Mouse (Mus musculus) liver (tissue): ENCODE results near the gene Esr1.
"Not testable (repeated sequence)": the region's sequence is repeated elsewhere in the genome, so short reads cannot be mapped to it uniquely, and the experiment has no call there.

ENCODE experiments used
- DNase-seq: peaks from one replicate; pipeline ENCODE4 v3.0.0-alpha.2; 2020; ENCODE audit warnings: mixed read lengths

Gene Esr1

DNA sequence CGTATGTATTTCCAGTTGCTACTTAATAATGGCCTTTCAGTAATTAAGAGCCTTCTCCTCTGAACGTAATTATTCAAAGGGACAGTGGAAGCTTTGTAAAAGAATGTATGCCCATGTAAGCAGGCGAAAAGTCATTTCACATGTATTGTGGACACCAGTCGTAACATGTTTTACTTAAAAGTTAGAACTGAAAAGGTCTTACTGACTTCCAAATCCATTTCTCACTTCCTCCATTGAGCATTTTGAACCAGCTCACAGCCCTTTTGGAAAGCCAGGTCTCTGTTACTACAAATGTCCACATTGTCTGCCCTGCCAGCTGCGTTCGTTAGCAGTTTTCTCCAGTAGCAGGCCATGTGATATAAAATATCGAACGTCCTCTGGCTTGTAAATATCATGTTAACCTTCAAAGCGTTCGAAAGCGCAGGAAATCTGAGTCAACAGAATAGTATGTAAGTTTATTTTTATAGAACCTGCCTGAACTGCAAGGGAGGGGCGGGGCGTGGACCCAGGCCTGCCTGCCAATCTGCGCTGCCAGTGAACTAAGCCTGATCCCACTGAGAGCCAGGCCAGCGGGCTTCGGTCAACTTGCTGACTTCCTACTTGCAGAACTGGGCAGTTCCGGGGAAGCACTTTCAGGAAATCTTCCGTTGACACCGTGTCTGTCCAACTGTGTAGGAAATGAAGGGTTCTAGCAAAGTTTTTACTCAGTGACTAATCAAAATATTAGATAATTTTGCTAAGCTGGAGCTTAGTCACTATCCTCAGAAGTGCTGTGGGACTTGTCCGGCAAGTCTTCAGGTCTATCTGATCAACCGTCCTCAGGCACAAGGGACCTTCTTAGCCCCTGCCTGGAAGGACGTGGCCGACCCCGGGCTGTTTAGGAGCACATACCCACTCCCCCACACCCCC lies 9.5 kb downstream of the Esr1 start:
- no peak for DNase-seq

DNA sequence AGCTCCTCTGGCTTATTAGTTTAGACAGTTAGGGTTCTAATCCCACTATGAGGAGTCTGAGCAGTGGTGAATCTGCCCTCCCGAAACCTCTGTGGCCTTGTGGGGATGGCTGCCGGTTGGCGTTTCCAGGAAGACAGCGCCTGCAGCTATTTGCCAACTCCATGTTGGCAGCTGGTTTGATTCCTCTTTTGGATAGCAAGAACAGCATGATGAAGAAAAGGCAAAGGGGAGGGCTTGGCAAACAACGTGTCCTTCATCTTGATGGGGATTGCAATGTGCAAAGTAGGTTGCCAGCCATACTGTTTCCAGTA lies 10.1 kb downstream of the Esr1 start:
- DNase-seq: no peak

DNA sequence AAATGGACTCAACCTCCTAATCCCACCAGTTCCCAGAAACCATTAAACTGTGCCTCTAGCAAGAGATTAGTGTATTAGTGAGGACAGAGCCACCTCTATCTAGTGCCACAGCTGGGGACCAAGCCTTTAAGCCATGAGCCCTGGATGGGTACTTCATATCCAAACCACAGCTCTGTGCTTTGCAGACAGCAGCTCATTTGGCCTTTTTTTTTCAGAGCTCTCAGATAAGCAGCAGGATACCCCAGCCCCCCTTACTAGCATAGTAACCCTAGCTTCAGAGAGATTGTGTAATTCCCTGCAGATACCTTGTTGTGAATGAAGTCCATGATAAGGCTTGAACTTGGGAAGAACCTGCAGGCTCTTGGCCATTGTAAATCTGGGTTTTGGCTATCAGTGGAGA lies 11.9 kb downstream of the Esr1 start:
- no peak for DNase-seq

DNA sequence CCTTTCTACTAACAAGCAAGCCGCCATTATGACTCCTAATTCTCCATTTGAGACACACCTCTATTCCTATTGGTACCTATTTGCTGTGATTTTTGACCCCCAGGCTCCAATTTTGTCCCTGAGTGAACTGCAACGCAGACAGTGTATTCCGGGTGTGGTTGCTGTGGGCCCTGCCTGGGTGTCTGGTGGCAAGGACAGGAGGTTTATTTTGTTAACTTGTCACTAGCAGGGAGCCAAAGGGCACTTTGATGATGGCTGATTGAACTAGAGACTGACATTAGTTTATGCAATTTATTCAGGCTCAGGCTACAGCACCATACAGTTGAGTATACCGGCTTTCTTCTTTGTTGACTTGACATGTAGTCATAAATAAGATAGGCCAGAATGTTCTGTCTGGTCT lies 13.2 kb downstream of the Esr1 start:
- DNase-seq: no peak

DNA sequence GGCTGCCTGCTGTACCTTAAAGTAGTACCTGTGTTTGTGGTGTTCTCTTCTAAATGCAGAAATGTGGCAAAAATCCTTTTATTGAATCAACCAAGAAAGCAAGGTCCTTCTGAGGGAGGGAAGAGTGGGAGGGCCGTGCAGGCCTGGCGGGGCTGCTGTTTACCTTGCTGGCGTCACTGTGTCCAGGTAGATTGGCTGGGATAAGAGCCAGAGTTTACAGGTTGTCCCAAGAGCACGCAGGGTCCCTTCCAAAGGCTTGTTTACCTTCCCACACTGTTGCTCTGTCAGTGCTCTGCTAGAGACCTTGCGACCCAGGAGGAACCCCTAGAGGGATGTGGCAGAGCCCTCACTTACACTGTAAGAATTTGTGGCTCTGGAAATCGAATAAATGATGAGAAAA lies 13.9 kb downstream of the Esr1 start:
- no peak for DNase-seq

DNA sequence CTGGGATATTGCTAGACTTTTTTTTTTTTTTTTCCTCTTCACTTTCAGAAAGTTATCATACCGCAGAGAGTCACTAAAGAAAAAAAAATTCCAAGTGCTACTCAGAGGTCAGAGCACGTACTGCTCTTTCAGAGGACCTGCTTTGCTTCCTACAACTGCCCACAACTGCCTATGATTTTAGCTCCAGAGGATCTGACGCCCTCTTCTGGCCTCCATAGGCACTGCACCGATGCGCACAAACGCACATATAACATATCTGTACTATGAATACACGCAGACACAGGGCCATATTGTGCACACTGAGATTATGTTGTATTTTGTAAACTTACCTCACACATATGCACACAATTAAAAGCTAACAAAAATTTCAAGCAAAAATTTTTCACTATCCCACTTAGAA lies 15.0 kb downstream of the Esr1 start:
- DNase-seq: no peak

DNA sequence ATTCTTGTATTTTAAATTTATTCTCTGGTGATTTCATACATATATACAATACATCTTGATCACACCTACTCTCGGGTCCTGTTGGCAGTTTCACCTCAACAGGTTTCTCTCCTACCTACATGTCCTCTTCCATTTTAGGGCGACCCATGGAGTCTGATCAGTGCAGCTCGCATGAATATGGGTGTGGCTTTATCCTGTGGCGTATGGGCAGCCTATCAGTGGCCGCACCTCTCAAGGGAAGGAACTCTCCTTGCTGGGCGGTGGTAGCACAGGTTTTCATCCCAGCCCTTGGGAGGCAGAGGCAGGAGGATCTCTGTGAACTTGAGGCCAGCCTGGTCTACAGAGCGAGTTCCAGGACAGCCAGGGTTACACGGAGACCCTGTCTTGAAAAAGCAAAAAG lies 15.6 kb downstream of the Esr1 start:
- no peak for DNase-seq

DNA sequence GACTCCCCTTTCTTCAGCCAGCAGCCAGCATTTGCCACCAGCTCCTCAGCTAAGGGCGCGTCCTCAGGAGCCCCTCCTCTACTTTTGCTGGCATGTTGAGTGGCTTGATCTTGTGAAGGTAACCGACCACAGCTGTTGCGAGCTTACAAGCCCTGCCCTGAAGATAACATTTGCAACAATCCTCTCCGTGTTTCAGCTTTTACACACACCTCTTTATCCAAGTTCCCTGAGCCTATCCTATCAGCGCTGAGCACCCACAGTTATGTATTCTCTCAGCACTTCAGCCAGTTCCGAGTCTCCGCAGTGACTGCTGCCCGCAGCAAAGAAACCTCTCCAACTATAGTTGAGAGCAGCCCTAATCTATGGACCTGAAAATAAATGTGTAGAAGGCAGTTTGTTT lies 16.0 kb downstream of the Esr1 start:
- no peak for DNase-seq

DNA sequence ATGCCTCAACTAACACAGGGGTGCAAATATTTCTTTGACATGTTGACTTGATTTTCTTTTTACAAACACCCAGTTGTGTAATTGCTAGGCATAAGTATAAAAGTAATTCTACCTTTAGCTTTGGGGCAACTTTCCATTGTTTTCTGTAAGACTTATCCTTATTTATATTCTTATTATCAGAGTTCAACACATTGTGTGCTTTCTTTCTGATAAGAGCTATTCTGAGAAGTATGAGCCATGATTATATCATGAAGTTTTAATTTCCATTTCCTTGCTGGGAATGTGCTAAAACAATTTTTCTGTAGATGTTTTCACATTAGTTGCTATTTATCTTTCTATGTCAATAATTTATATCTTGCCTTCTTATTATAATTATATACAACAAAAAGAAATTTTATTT lies 17.9 kb downstream of the Esr1 start:
- no peak for DNase-seq

DNA sequence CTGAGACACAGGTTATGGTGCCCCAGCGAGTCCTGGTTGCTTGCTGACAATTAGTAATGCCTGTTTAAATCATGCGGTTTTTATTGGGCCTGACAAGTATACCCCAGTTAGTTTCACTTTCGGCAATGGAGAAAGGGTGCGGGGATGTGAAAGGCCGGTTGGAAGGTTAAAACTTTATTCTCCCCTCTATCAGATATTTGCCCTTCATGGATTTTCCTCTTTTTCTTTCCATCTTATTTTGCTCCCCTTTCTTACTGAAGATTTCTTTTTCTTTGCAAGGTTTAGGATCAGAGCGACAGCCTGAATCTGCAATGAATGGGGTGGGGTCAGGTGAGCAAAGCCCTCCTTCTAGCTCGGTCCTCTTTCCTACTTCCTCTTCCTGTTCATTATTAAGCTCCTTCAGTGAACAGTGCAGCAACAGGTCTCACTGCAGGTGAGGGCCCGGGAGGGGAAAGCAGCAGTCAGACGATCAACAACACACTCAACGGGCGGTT lies 20.9 kb downstream of the Esr1 start:
- DNase-seq: no peak

DNA sequence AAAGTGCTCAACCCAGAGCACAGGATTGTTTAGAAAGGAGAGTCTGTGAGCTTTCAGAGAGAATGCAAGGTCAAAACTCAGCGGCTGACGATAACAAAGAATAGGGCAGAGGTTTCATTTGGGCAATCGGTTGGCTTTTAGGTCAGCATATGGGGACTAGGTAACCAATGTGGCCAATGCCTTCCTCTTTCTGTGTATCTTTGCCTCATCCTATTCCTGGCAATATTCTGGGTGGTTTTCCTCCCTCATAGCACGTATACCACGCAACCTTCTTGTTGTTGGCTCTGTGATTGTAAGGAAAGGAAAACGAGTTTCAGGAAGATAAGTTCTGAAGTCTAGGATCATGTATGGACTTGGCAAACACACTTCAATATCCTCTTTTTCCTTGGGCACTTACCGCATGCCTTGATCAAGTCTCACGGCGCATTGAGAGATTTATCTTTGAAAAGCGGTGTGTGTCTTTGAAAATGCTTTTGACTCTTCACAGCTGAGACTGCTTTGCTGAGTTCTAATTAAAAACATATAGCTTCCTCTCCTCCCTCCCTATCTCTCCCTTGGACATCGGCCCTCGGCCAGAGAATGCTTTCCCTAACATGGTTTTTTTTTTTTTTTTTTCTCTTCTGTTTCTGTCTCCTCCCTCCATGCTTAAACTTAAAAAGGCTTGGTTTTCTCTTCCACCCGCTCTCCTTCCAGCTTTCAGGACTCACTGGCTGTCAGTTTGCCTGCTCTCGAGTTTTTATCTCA lies 22.1 kb downstream of the Esr1 start:
- no peak for DNase-seq

DNA sequence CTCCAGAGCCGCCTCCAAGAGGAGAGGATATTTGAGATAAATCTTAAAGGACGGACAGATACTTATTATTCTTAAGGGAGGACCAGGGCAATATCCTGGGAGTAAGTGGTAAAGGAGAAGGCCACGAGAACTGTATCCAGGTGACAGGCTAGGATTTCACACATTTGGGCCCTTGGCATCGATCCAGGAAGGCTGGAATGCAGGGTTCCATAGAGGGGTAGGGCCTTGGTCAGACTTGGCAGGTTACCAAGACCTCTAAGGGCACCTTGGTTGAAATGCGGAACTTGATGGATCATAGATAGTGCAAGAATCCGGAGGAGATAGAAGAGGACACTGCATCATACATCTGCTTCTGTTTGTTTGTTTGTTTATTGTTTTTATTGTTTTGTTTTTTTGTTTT lies 24.3 kb downstream of the Esr1 start:
- DNase-seq: no peak

DNA sequence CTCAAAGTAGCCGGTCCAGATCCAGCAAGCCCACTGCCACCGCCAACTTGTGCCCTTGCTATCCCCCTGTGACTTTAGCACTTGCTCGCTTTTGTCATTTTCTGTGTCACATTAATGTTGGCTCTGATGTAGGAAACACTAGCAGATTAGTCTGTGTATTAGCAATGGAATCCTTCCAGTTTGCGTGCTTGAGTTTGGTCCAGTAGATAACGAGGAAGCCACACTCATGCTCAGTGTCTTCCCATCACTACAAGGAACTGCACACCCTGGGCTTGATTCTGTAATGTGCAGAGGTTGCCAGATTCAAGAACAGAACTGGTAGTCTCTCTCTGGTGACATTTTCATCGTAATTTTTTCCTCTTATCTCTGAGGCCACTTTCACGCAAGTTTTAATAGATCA lies 34.7 kb downstream of the Esr1 start:
- no peak for DNase-seq

DNA sequence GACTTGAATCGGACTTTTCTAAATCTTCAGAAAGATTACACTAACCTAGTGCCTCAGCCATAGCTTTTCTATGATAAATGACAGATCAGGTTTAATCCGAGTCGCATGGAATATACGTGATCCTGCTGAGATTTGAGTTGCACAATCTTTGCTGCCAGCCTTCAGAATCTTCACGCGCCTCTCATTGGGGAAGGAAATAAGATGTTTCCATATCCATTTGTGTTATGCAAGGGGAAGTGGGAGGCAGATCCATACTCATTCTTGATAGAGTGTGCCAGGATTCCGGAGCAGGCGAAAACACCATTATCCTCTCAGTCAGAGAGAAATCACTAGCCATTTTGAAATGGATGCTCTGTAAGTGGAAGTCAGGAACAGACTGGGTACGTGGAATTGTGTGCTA lies 35.5 kb downstream of the Esr1 start:
- DNase-seq: no peak

DNA sequence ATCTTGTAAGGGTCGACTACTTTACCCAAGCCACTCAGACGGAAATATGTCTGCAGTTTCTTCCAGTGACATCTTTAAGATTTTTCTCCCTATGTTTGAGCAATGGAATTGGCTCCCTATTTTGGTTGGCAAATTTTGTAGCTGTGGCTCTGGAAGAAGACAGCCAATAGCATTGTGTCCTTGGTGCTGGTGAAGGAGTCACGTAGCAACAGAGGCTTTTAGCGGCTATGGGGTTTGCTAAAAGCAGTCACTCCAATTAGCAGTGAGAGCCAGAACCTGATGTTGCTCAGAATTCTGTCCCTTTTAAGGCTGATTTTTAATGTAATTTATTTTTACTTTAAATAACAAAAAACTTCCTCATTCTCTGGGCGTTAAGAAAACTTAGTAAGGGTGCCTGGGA lies 54.0 kb downstream of the Esr1 start:
- DNase-seq: no peak

DNA sequence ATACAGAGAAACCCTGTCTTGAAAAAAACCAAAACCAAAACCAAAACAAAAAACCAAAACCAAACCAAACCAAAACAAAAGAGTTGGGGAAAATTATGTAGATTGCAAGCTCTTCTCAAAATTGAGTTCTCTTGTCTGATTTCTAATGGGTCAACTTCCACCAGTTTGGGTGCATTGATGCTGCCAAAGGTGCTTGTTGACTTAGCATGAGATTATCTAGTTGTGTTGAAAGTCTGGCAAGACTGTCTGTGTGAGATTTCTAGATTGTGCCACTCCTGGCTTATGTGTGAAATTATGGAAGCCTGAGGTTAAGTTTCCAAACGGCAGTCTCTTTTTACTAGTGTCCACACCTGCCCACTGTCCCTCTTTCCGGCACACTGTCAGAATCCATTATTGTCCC lies 55.6 kb downstream of the Esr1 start:
- no peak for DNase-seq

DNA sequence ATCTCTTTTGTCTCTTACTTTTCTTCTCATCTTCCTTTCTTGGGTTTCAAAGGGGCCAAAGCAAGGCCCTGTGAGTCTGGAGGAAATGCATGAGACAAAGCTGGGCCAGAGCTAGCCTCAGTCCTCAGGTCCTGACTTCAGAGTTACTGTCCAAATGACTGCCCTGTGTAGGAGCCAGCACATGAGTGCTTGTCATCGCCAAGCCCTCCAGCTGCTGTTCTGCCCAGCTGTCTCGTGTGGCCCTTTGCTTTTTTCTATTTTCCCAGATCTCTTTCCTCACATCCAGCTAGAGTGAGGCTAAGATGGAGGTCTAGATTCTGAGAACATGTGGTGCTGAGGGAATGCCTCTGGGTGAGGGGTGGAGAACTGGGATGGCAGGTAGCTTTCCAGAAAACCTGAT lies 58.7 kb downstream of the Esr1 start:
- DNase-seq: no peak

DNA sequence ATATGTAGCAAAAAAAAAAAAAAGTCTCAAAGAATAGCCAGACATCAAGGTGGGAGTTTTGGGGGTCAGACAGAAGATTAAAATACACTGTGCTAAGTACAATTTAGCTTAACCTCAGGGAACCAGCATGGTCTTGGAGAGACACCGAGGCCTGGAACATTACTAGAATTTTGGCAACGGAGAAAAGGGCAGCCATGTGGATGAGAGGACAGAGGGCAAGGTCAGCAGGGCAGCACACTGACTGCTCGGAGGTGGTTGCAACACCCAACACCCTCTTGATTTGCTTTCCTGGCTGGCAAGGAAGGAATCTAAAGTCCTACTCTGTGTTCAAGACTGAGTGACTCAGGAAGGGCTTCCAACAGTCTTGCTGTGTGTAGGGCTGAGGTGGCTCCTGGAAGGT lies 60.5 kb downstream of the Esr1 start:
- DNase-seq: no peak

DNA sequence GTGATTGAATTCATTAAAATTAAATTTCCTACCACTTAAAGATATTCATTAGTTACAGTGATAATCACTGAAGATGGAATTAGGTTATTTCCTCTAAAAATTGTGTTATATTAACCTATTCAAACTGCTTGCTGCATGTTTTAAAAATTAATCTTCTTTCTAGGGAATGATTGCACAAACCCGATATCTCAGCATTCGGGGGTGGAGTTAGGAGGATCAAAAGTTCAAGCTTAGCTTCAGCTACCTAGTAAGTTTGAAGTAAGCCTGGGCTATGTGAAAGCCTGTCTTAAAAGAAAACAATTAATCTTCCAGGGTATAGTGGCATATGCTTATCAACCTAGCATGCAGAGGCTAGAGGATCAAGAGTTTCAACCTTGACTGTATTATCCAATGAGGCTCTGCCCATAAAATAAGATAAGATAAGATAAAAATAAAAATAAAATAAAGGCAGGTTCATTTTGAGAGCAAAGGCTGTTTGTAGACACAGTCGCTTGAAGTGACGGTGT lies 62.0 kb downstream of the Esr1 start:
- DNase-seq: no peak

DNA sequence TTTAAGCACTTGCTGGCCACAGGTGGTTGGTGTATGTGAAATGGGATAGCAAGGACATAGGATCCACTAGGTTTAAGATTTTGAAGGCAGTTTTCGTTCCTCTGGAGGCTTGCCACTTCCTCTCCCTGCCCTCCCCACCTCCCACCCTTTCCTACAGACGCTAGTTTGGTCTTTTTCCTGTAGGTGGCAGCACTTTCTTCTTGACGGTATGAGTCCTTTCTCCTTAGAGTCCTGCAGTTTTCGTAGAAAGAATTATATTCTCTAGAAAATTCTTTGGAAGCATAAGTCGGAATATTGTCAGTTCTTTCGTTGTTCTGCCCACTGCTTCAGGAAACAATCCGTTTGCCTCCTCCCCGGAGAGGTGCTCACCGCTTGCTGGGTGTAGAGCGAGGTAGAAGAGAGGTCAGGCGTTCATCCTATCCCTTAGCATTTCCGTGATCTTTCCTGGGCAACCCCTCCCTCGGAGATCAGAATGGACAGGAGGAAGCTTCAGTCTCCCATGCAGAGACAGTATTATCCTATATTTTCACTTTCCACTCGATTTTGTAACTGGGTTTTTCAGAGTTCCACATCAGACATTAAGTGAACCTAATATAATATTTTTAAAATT lies 63.7 kb downstream of the Esr1 start:
- not testable (repeated sequence) for DNase-seq

DNA sequence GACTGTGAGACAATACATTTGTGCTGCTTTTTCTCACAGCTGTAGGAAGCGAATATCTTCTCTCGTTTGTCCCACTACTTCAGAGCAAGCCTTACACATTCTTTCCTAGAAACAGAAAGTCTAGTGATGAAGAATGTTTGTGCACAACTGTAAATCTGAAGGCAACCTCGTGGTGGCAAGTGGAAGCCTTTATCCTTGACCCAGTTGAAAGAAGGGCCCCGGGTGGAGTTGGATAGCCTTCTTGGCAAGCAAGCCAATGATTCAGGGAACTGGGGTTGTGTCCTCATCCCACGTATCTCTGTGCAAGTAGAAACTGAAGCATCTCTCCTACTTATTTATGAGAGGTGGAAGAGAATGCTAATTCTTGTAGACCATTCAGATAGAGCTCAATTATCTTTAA lies 71.7 kb downstream of the Esr1 start:
- no peak for DNase-seq

DNA sequence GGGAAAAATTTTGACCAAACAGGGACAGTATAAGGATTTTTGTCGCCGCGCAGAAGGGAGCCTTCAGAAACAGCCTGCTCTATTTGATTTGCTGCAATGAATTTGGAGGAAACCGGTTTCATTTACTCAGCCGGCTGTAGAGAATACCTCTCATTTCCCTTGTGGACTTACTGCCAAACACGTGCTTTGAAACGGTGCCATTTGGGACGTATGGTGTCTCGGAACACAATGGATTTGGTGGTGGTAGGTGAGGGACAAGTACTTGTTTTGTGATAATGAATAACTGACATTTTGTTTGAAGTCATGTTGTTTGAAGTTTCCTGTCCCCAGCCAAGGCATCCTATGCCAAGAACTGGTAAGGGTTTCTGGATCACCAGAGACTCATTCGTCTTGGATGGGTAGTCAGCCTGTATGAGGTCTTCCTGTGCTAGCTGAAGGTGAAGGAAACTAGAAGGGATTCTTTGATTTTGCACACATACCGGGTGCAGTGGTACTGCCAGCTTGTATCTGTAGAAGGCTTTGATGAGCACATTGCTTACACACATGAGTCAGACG lies 72.4 kb downstream of the Esr1 start:
- DNase-seq: no peak

DNA sequence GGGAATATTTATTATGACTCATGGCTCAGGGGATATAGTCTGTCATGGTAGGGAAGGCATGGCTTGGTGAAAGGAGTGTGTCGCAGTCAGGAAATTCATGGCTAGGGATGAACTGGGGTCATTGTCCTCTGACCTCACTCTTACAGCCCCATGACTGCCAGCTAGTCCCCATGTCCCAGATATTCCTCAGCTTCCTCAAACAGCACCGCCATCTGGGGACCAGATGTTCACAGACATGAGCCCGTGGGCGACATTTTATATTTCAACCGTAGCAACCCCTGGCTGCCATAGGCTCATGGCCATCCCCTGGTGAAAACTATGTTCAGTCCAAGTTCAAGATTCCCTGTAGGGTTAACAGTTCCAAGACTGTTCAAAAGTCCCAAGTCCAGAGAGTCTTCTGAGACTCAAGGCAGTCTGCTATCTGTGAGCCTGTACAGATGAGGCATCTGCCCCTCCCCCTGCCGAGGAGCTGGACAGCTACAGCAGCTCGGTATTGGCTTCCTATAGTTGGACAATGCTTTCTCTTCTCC lies 83.0 kb downstream of the Esr1 start:
- no peak for DNase-seq
